Mouse (Mus musculus) spleen, adult 2 months (tissue): ENCODE results near the gene Olfr107. TPM values are rescaled to one million over a fixed set of nuclear protein-coding genes. Genes with fewer than 3 reads are reported as not detected.

Experiments
- DNase-seq, 2 experiments: peaks; one replicate each; pipeline versions ENCODE4 v3.0.0 to v3.0.0-alpha.2; 2012 to 2021; ENCODE audit warnings: low spot score in 2 of 2, low read depth in 1 of 2
- H3K27ac ChIP-seq: fragments of 200-500 bp; 2 replicates; pipeline ENCODE4 v1.5.1; 2012; ENCODE audit warnings: low read length, inconsistent platforms; ENCODE audit not compliant: insufficient read depth
- H3K27me3 ChIP-seq: fragments of 200-500 bp; 2 replicates; pipeline ENCODE4 v1.6.1; 2012; ENCODE audit warnings: mild to moderate bottlenecking, moderate library complexity, low read length, inconsistent platforms; ENCODE audit not compliant: control insufficient read depth, insufficient read depth
- H3K36me3 ChIP-seq: fragments of 200-500 bp; 2 replicates; pipeline ENCODE4 v1.6.1; 2012; ENCODE audit warnings: mild to moderate bottlenecking, low read length, inconsistent platforms; ENCODE audit not compliant: control insufficient read depth, insufficient read depth
- H3K4me1 ChIP-seq: fragments of 200-500 bp; 2 replicates; pipeline ENCODE4 v1.6.1; 2011; ENCODE audit warnings: inconsistent platforms; ENCODE audit not compliant: control insufficient read depth, insufficient read depth, insufficient read length
- H3K4me3 ChIP-seq: fragments of 200-500 bp; 2 replicates; pipeline ENCODE4 v1.5.1; 2011; ENCODE audit warnings: mild to moderate bottlenecking, inconsistent platforms; ENCODE audit not compliant: insufficient read depth, insufficient read length; ENCODE audit errors: extremely low read depth
- CTCF ChIP-seq: fragments of 200-500 bp; IDR thresholded peaks from 2 replicates; pipeline ENCODE4 v1.5.1; 2011; ENCODE audit warnings: mild to moderate bottlenecking, inconsistent platforms; ENCODE audit not compliant: insufficient read depth, insufficient read length, insufficient replicate concordance; ENCODE audit errors: extremely low read depth
- POLR2A ChIP-seq: fragments of 200-500 bp; IDR thresholded peaks from 2 replicates; pipeline ENCODE4 v1.6.1; 2011; ENCODE audit warnings: low read depth, low read length, inconsistent platforms
- WGBS: fragments of 180-500 bp; shearing (Covaris S2); methylation state at CpG from one replicate; pipeline ENCODE4 v1.1.7; 2018; 5-methylcytosine and 5-hydroxymethylcytosine counted together
- polyA plus RNA-seq: library from polyadenylated mRNA; depleted of rRNA; stranded (reverse); fragments of >200 nt; gene quantifications from 2 replicates; pipeline ENCODE4 v1.2.3, GENCODE M21; 2012; rRNA removed

Olfr107 gene
- not detected in 2 replicates for polyA plus RNA-seq

DNA sequence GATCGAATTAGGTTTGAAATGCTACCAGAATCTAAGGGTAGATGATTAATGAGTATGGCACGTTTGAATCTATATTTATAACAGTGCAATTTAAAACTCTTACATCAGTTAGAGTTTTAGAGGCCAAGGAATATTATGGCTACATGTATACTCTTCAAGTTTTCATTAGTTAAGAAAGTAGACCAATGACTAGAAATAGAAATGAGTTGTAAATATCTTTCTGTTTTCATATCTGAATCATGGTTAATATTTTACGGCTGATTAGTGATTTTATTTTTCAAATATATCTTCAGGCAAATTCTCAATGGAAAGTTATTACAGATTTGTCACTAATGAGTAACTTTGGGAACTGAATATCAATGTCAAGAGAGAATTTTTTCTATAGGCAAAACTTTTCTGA is at the start of gene Olfr107:
Gene Olfr107, plus strand, starts transcription at position 301 of the 400 bp plus-strand sequence.
- WGBS, result 80% methylated on average over 3 of the region's 3 CpGs
- Histone ChIP-seq H3K36me3 (no peaks in the 10 kb centered on the region), H3K4me1 (no peaks in the 10 kb centered on the region), H3K4me3 (no peak within 1 kb of the TSS), H3K27ac (no peak within 1 kb of the TSS), H3K27me3 (no peaks in the 10 kb centered on the region)
- DNase-seq, result no peak
- TF ChIP-seq CTCF (no peak), POLR2A (no peak)

DNA sequence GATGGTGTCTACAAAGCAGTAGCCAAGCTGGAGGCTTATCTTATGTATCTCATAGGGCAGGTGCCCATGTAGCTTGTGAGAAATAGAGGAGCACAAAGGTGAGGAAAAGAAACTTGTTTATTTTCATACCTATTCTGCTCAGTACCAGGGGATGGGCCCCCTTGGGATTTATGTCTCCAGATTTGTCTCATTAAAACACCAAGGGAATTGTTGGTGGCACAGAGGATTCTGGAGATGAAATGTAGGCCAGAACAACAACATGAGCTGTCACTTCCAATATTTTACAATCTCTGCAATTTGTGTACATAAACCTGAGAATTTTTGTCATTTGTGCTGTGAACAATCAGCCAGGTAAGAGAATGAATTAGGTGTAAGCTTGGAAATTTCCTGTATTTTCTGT is 39.7 kb upstream of the Olfr107 start, which contains the start of gene Olfr104-ps:
Gene Olfr104-ps, plus strand, starts transcription at position 301 of the 400 bp plus-strand sequence.
- H3K27ac ChIP-seq, result no peak within 1 kb of the TSS
- no peak for TF ChIP-seq POLR2A
- TF ChIP-seq CTCF, result no peak
- DNase-seq, result no peak
- no peaks in the 10 kb centered on the region for H3K36me3 ChIP-seq
- no peaks in the 10 kb centered on the region for H3K27me3 ChIP-seq
- no peak within 1 kb of the TSS for H3K4me3 ChIP-seq
- H3K4me1 ChIP-seq, result no peaks in the 10 kb centered on the region

DNA sequence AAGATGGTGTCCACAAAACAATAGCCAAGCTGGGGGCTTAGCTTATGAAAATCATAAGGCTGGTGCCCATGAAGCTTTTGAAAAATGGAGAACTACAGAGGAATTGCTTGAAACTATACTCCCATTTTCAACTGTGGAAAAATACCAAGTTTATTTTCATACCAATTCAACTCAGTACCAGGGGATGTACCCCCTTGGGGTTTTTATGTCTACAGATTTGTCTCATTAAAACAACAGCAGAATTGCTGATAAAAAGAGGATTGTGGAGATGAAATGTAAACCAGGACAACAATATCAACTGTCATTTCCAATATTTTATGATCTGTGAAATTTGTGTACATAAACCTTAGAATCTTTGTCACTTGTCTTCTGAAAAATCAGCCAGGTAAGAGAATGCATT is 20.3 kb upstream of the Olfr107 start, which contains the start of gene Olfr105-ps:
Gene Olfr105-ps, plus strand, starts transcription at position 301 of the 400 bp plus-strand sequence.
- H3K4me1 ChIP-seq, result no peaks in the 10 kb centered on the region
- no peaks in the 10 kb centered on the region for H3K27me3 ChIP-seq
- no peak within 1 kb of the TSS for H3K27ac ChIP-seq
- DNase-seq, result no peak
- H3K36me3 ChIP-seq, result no peaks in the 10 kb centered on the region
- no peak within 1 kb of the TSS for H3K4me3 ChIP-seq
- TF ChIP-seq CTCF (no peak), POLR2A (no peak)

DNA sequence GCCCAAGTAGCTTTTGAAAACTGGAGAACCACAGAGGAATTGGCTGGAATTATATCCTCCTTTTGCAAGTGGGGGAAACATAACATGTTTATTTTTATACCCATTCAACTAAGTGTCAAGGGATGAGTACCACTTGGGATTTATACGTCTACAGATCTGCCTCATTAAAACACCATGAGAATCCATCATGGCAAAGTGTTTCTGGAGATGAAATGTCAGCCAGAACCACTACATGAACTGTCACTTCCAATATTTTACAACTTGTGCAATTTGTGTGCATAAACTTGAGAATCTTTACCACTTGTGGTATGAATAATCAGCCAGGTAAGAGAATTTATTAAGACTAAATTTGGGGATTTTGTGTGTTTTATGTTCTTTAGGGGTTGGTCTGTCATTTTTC is 8.9 kb upstream of the Olfr107 start, which contains the start of gene Olfr106-ps:
Gene Olfr106-ps, plus strand, starts transcription at position 301 of the 400 bp plus-strand sequence.
- Histone ChIP-seq H3K4me1 (no peaks in the 10 kb centered on the region), H3K27me3 (no peaks in the 10 kb centered on the region), H3K36me3 (no peaks in the 10 kb centered on the region), H3K4me3 (no peak within 1 kb of the TSS), H3K27ac (no peak within 1 kb of the TSS)
- DNase-seq, result no peak
- TF ChIP-seq CTCF, result no peak
- no peak for TF ChIP-seq POLR2A
- 71% methylated on average over 1 of the region's 1 CpGs for WGBS

DNA sequence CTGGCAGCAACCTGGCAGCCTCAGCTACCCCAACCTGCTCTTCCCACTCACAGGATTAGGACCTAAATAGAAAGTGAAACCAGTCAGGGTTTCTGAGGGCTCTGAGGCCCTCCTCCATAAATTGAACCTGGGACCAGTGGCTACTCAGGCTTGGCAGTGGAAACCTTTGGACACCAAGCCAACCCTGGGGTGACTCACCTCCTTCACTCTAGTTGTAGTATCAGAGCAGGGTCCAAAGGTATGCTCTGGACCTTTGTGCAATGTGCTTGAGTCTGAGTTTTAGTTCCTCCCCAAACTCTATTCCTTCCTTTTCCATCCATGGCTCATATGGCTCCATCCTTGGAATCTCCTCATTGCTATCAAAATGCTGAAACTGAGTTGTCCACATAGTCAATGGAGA is 14.4 kb downstream of the Olfr107 start:
- H3K36me3 ChIP-seq, result no peaks in the 10 kb centered on the region
- TF ChIP-seq CTCF (no peak), POLR2A (no peak)
- H3K27ac ChIP-seq, result no peak overlapping the region
- no peak for DNase-seq
- H3K27me3 ChIP-seq, result no peaks in the 10 kb centered on the region
- no peak overlapping the region for H3K4me3 ChIP-seq
- H3K4me1 ChIP-seq, result no peaks in the 10 kb centered on the region

DNA sequence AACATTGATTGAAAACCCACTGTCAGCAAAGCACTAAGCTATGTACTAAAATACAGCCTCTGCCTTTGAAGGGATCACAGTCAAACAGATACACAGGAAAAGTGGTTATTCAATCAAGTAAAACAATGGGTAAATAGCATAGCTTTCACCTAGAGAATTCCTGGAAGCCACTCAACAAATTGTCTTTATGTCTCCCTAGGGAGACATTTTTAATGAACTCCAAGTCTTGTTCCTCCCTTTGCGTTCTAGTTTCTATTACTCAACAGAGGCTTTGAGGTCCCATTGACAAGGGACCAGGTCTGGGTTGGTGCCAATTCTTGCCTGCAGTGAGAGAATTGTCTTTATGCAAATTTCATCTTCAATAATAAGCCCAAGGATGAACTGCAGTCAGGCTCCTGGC is 46.2 kb downstream of the Olfr107 start, which contains the start of gene Olfr108:
Gene Olfr108, plus strand, starts transcription at position 301 of the 400 bp plus-strand sequence.
- DNase-seq, result no peak
- Histone ChIP-seq H3K4me3 (no peak within 1 kb of the TSS), H3K27ac (no peak within 1 kb of the TSS), H3K4me1 (no peaks in the 10 kb centered on the region), H3K27me3 (no peaks in the 10 kb centered on the region), H3K36me3 (no peaks in the 10 kb centered on the region)
- no peak for TF ChIP-seq CTCF
- no peak for TF ChIP-seq POLR2A
- 93% methylated on average over 1 of the region's 1 CpGs for WGBS

Other genes with a start within 250 kb of the Olfr107 start
- gene Olfr93, start 237.7 kb upstream of the Olfr107 start, polyA plus RNA-seq, result not detected in 2 replicates
- gene Ubd, start 205.3 kb upstream of the Olfr107 start, polyA plus RNA-seq, result 1.1 and 1.5 TPM in 2 replicates
- not detected in 2 replicates for gene Olfr94, start 198.2 kb upstream of the Olfr107 start, polyA plus RNA-seq
- not detected in 2 replicates for gene Olfr95, start 186.1 kb upstream of the Olfr107 start, polyA plus RNA-seq
- gene Olfr96, start 179.1 kb upstream of the Olfr107 start, polyA plus RNA-seq, result not detected in 2 replicates
- not detected in 2 replicates for gene Olfr97, start 161.9 kb upstream of the Olfr107 start, polyA plus RNA-seq
- not detected in 2 replicates for gene Olfr98, start 135.5 kb upstream of the Olfr107 start, polyA plus RNA-seq
- 27.0 and 27.4 TPM in 2 replicates for gene H2-M3, start 129.0 kb upstream of the Olfr107 start, polyA plus RNA-seq
- not detected in 2 replicates for gene Olfr99, start 115.8 kb upstream of the Olfr107 start, polyA plus RNA-seq
- not detected in 2 replicates for gene Olfr101, start 94.9 kb upstream of the Olfr107 start, polyA plus RNA-seq
- not detected in 2 replicates for gene Olfr102, start 82.2 kb upstream of the Olfr107 start, polyA plus RNA-seq
- gene Olfr103, start 59.5 kb upstream of the Olfr107 start, polyA plus RNA-seq, result not detected in 2 replicates
- gene Olfr104-ps, start 39.6 kb upstream of the Olfr107 start, polyA plus RNA-seq, result not detected in 2 replicates
- gene Olfr105-ps, start 20.2 kb upstream of the Olfr107 start, polyA plus RNA-seq, result not detected in 2 replicates
- gene Olfr106-ps, start 8.8 kb upstream of the Olfr107 start, polyA plus RNA-seq, result not detected in 2 replicates
- not detected in 2 replicates for gene Olfr108, start 46.3 kb downstream of the Olfr107 start, polyA plus RNA-seq
- gene Olfr109, start 59.7 kb downstream of the Olfr107 start, polyA plus RNA-seq, result not detected in 2 replicates
- gene H2-M2, start 84.3 kb downstream of the Olfr107 start, polyA plus RNA-seq, result 2.7 and 4.5 TPM in 2 replicates
- gene Olfr110, start 93.2 kb downstream of the Olfr107 start, polyA plus RNA-seq, result 0.05 TPM in 1 of 2 replicates, not detected in the other
- 0.27 and 0.29 TPM in 2 replicates for gene Olfr111, start 108.8 kb downstream of the Olfr107 start, polyA plus RNA-seq
- not detected in 2 replicates for gene Olfr112, start 170.2 kb downstream of the Olfr107 start, polyA plus RNA-seq
- gene Olfr113, start 178.4 kb downstream of the Olfr107 start, polyA plus RNA-seq, result not detected in 2 replicates
- gene Olfr114, start 193.5 kb downstream of the Olfr107 start, polyA plus RNA-seq, result not detected in 2 replicates
- not detected in 2 replicates for gene Olfr115, start 227.9 kb downstream of the Olfr107 start, polyA plus RNA-seq
- gene Olfr116, start 228.0 kb downstream of the Olfr107 start, polyA plus RNA-seq, result not detected in 2 replicates